Mouse (Mus musculus) adrenal gland, adult (tissue): ENCODE results near the gene Igf2r.
A peak's percentile ranks its signal among the peaks of the same experiment; 100 is the strongest.
"Not testable (repeated sequence)": the region's sequence is repeated elsewhere in the genome, so short reads cannot be mapped to it uniquely, and the experiment has no call there.

Source experiments
- DNase-seq, 2 experiments: peaks; one replicate each; pipeline ENCODE4 v3.0.0; 2022 to 2023; ENCODE audit warnings: low spot score in 1 of 2; ENCODE audit not compliant: inconsistent age in 2 of 2

Gene Igf2r

GRCm38 (mm10) chr17:12675646-12676045, 93.8 kb downstream of the Igf2r start, which contains the start of gene Slc22a1:
Gene Slc22a1, minus strand, starts transcription at chr17:12675829.
- DNase-seq: no peak

DNA sequence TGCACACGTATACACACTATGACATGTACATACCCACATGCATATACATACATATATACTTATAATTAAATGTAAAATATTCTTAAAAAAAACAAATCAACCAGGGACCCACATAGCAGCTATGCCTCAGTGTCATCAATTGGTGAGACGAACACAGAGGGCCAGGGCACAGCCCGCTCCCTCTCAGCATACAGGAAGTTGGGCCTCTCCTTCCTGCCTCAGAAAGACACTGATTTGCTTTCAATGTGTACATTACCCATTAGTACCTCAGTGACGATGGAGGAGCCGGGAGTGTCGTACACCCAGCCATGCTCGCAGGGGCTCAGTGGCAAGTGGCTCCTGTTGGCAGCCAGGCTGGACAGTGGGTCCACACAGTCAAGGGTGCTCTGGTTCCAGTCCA, 94.5 kb downstream of the Igf2r start:
- not testable (repeated sequence) for DNase-seq

DNA sequence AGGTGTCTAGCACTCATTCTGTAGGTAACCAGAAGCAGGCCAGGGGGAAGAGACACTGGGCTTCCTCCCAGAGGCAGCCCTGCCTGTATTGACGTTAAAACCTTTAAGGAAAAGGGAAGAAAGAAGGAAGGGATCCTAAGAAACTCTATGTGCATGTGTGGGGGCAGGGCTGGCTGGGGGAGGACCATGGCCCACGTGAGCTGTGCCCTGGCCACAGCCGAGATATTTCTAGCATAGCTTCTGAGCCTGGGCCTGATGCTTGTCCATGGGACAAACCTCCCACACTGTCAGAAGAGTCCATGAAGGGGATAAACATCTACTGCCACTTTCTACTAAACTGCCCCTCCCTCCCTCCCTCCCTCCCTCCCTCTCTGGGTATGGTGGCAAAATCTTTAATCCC, 95.6 kb downstream of the Igf2r start:
- no peak for DNase-seq

DNA sequence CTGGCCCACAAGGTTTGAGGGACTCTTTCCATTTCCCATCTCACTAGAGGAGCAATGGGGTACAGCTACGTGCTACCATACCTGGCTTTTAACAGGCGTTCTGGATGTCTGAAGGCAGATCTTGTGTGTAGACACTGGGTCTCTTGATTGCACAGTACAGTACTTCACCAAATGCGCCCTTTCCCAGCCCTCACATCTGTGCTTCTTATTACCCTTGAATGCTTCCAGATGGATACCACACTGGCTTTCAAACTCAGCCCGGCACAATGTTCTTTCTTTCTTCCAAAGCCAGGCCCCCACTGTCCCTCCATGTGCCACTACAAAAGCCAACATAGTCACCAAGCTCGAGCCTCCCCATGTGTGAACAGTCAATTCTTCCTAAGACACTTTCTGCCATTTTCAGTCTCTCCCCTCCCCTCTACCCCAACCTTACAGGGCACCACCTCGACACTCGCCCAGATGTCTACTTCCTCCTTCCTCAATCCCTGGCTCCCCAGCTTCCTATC, 97.1 kb downstream of the Igf2r start:
- no peak for DNase-seq

- DNase-seq: no peak
Measured at GRCm38 (mm10) chr17:12671029-12671605, 98.3 kb downstream of the Igf2r start.

- DNase-seq: no peak
Measured at GRCm38 (mm10) chr17:12669363-12669679, 100.1 kb downstream of the Igf2r start.

GRCm38 (mm10) chr17:12668478-12669362, 100.7 kb downstream of the Igf2r start:
- no peak for DNase-seq

DNA sequence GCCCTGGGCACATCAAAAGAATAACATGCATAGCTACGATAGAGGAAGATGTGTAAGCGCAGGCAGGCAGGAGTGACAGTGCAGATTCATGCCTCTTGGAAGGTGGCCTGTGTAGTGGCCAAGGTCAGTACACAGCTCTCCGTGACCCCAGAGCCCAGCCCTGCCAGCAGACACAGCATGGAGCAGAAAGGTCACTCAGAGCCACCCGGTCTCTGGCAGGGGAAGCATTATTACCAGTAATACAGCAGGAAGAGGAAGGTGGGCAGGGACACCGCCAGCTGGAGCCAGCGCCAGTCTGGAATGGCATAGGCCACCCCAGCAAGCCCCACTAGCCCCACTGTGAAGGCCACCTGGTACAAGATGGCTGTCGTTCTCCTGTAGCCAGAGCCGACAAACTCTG, 105.3 kb downstream of the Igf2r start:
- DNase-seq: peak; percentile 73 to 80

DNA sequence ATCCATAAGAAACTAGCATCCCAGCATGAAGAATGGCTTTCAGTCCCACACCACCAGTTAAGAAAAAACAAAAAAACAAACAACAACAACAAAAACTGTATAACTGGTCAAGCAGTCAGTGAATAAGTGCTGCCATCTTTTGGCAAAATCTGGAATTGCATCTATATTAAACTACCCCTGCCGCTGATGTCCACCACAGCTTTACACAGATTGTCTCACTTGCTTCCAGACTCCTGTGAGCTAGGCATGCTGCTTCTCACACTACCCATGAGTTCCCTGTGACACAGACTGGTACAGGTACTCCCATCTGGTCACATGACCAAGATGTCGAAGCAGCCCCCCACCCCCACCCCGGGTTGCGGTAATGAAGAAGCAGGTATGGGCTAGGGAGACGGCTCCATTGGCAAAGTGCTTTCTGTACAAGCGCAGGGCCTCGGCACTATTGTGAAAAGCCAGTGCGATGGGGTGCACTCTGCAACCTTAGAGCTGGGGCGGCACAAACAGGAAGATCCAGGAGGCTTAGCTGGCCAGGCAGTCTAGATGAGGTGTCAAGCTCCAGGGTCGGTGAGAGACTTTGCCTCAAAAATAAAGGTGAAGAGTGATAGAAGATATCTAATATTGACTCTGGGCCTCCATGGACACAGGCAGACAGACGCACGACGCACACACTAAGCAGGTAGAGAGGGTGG, 108.7 kb downstream of the Igf2r start:
- DNase-seq: peak in 1 of 2 experiments; percentile 82

GRCm38 (mm10) chr17:12659233-12659632, 110.2 kb downstream of the Igf2r start:
- DNase-seq: no peak

DNA sequence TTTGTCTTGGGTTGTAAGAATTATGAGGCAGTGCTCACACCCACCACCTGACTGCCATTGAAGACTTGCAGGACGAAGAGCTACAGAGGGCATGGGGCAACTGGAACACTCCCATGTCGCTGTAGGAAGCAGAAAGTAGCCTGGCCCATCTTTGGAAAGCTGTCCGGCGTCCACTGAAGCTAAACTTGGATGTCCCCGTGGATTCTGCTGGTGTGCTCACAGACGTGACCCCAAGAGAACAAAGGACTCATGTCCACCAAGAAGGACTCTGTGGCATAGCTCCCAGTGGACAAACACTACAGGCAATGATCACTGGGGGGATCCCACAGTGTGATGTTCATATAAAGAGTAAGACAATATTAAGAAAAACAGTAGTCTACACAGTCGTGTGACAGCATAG, 110.7 kb downstream of the Igf2r start:
- DNase-seq: no peak

- DNase-seq: no peak
Measured at GRCm38 (mm10) chr17:12655826-12656225, 113.6 kb downstream of the Igf2r start.

- DNase-seq: no peak
Measured at GRCm38 (mm10) chr17:12654061-12654460, 115.4 kb downstream of the Igf2r start.

- DNase-seq: no peak
Measured at GRCm38 (mm10) chr17:12652604-12653003, 116.9 kb downstream of the Igf2r start.

DNA sequence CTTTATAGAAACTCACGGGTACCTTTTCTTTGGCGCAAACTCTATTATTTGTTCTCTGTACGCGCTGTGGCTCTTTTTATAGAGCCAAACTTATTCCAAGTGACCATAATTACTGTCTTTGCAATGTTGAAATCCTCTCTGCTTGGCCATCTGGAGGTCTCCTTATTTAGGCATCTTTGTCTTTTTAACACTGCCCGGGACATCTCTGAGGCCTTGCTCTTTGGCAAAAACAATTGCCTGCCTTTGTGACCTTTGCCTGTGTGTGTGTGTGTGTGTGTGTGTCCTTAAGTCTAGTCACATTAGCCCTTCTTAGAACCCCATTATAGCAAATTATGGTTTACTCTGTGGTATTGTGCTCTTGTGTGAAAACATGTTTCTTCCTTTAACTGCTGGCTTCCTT, 124.0 kb downstream of the Igf2r start:
- no peak for DNase-seq

DNA sequence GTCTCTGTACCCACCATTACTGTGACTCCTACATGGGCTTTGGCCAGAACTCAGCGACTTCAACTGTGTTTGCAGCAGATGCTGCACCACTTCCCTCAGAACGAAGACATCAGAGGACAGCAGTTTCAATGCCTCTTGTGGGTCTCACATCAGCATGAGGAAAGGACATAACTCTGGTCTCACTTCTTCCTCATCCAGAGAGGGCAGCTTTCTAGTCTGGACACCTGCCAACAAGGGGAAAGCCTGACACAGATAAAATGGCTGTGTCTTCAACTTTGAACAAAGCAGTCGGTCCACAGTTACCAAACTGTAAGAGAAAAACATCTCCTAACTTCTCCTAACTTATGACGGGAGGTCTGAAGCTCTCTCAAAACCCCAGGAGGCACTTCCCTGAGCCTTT, 128.4 kb downstream of the Igf2r start:
- no peak for DNase-seq

DNA sequence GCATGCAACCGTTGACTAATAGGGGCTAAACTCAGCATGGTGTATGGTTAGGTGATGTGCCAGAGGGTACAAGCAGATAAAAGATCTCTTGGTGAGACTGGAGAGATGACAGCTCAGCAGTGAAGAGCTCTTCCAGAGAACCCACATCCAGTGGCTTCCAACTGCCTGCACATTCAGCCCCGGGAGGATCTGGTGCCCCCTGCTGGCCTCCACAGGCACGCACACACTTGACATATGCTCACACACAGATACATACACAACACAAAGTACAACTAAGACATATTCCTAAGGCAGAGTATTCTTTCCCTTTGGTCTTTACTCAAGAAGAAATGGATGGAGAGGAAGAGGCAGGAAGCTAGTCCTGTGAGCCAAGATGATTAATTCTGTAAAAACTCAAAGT, 129.9 kb downstream of the Igf2r start:
- no peak for DNase-seq

DNA sequence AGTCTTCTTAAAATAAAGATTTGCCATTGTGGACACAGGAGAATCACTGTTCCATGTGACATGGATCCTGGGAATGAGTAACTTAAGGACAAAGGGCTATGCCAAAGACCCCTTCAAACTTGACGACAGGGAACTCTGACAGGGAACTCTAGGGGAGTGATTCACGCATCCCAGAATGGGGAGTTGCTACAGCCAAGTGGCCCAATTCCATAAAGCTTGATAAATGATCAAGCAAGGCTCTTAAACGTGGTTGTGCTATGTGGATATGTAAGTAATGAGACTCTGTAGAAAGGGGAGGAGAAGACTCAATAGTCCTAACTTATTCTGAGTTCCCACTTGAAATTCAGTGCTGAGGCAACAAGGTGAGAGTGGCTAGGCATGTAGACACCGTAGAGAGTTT, 134.7 kb downstream of the Igf2r start:
- no peak for DNase-seq
